Mouse (Mus musculus) neutrophil, adult 59 days (primary cell): ENCODE measurements around the gene Minar1. TPM values are rescaled to one million over a fixed set of nuclear protein-coding genes. Genes with fewer than 3 reads are reported as not detected.

Source experiments
- total RNA-seq, 2 experiments: library from RNA; stranded (reverse); gene quantifications; 1 replicate in 1 of 2; 2 replicates in 1 of 2; pipeline ENCODE4 v1.2.4; 2023

Gene Minar1
- total RNA-seq = not detected

GRCm38 (mm10) chr9:89623006-89623760, at the start of gene Minar1:
TSS of gene Minar1 (minus strand) at chr9:89623125.

Other genes starting within 250 kb of the Minar1 start
- 10 to 100 TPM; 80.7 to 85.9 TPM for gene Tmed3, start 81.9 kb upstream of the Minar1 start, total RNA-seq
- not detected for gene Ankrd34c, start 115.3 kb upstream of the Minar1 start, total RNA-seq